Mouse (Mus musculus) liver, embryonic 12.5 days (tissue): ENCODE measurements around the gene Adam19. TPM values are rescaled to one million over a fixed set of nuclear protein-coding genes. Genes with fewer than 3 reads are reported as not detected.

Source experiments
- ATAC-seq: fragments of 200-750 bp; cut with Nextera tagmentation; 2 replicates; pipeline ENCODE4 v1.8.0; 2017; ENCODE audit warnings: moderate number of reproducible peaks, mild to moderate bottlenecking, moderate library complexity
- H3K27ac ChIP-seq: fragments of 300-500 bp; sonication (generic); 2 replicates; pipeline ENCODE4 v1.5.1; 2016; ENCODE audit warnings: mild to moderate bottlenecking
- H3K27me3 ChIP-seq: fragments of 300-500 bp; sonication (generic); replicated peaks from 2 replicates; pipeline ENCODE4 v1.6.1; 2016; ENCODE audit warnings: mild to moderate bottlenecking, moderate library complexity
- H3K36me3 ChIP-seq: fragments of 300-500 bp; sonication (generic); 2 replicates; pipeline ENCODE4 v1.6.1; 2016; ENCODE audit warnings: mild to moderate bottlenecking, moderate library complexity
- H3K4me1 ChIP-seq: fragments of 300-500 bp; sonication (generic); 2 replicates; pipeline ENCODE4 v1.6.1; 2016
- H3K4me2 ChIP-seq: fragments of 300-500 bp; sonication (generic); 2 replicates; pipeline ENCODE4 v1.6.1; 2016; ENCODE audit warnings: mild to moderate bottlenecking, moderate library complexity
- H3K4me3 ChIP-seq: fragments of 300-500 bp; sonication (generic); 2 replicates; pipeline ENCODE4 v1.5.1; 2016; ENCODE audit warnings: mild to moderate bottlenecking, moderate library complexity
- H3K9ac ChIP-seq: fragments of 300-500 bp; sonication (generic); 2 replicates; pipeline ENCODE4 v1.6.1; 2016; ENCODE audit warnings: mild to moderate bottlenecking, moderate library complexity
- H3K9me3 ChIP-seq: fragments of 300-500 bp; sonication (generic); replicated peaks from 2 replicates; pipeline ENCODE4 v1.6.1; 2016; ENCODE audit warnings: mild to moderate bottlenecking, moderate library complexity
- WGBS: fragments of 180-500 bp; shearing (Covaris S2); methylation state at CpG from one replicate; pipeline ENCODE4 v1.1.7; 2016; ENCODE audit not compliant: insufficient replicate concordance; 5-methylcytosine and 5-hydroxymethylcytosine counted together
- polyA plus RNA-seq: library from polyadenylated mRNA; unstranded; fragments of >200 nt; fragmentation: Nextera tagmentation; extraction: Ambion mirVana; gene quantifications from 2 replicates; pipeline ENCODE4 v1.2.1, GENCODE M21; 2016

Adam19 gene
- polyA plus RNA-seq, 1 experiment from 2014 or later, result 3.6 TPM

GRCm38 (mm10) chr11:46126827-46127410 lies 71.1 kb downstream of the Adam19 start:
- no peaks in the 10 kb centered on the region for H3K27me3 ChIP-seq
- no peaks in the 10 kb centered on the region for H3K9me3 ChIP-seq
- H3K4me2 ChIP-seq, result no peak overlapping the region
- H3K4me3 ChIP-seq, result no peak overlapping the region
- peaks cover 39% of the 10 kb centered on the region for H3K4me1 ChIP-seq
- 75% methylated on average over 11 of the region's 11 CpGs for WGBS
- no peak overlapping the region for H3K9ac ChIP-seq
- H3K27ac ChIP-seq, result no peak overlapping the region
- H3K36me3 ChIP-seq, result no peaks in the 10 kb centered on the region
- ATAC-seq, result no peak

- Histone ChIP-seq H3K4me1 (peaks cover 45% of the 10 kb centered on the region), H3K4me3 (no peak overlapping the region), H3K9me3 (no peaks in the 10 kb centered on the region), H3K9ac (no peak overlapping the region), H3K27me3 (no peaks in the 10 kb centered on the region), H3K4me2 (no peak overlapping the region), H3K27ac (no peak overlapping the region), H3K36me3 (no peaks in the 10 kb centered on the region)
- no peak for ATAC-seq
- WGBS, result 55% methylated on average over 15 of the region's 15 CpGs
Measured at GRCm38 (mm10) chr11:46127621-46128547, 72.1 kb downstream of the Adam19 start.

GRCm38 (mm10) chr11:46128548-46128945 lies 72.8 kb downstream of the Adam19 start:
- H3K9me3 ChIP-seq, result no peaks in the 10 kb centered on the region
- no peak overlapping the region for H3K9ac ChIP-seq
- no peak overlapping the region for H3K4me2 ChIP-seq
- no peaks in the 10 kb centered on the region for H3K27me3 ChIP-seq
- H3K4me1 ChIP-seq, result peaks cover 45% of the 10 kb centered on the region
- peak; percentile 48; the same call in 1 of the 2 replicates for ATAC-seq
- no peak overlapping the region for H3K4me3 ChIP-seq
- 54% methylated on average over 9 of the region's 9 CpGs for WGBS
- no peaks in the 10 kb centered on the region for H3K36me3 ChIP-seq
- H3K27ac ChIP-seq, result no peak overlapping the region

DNA sequence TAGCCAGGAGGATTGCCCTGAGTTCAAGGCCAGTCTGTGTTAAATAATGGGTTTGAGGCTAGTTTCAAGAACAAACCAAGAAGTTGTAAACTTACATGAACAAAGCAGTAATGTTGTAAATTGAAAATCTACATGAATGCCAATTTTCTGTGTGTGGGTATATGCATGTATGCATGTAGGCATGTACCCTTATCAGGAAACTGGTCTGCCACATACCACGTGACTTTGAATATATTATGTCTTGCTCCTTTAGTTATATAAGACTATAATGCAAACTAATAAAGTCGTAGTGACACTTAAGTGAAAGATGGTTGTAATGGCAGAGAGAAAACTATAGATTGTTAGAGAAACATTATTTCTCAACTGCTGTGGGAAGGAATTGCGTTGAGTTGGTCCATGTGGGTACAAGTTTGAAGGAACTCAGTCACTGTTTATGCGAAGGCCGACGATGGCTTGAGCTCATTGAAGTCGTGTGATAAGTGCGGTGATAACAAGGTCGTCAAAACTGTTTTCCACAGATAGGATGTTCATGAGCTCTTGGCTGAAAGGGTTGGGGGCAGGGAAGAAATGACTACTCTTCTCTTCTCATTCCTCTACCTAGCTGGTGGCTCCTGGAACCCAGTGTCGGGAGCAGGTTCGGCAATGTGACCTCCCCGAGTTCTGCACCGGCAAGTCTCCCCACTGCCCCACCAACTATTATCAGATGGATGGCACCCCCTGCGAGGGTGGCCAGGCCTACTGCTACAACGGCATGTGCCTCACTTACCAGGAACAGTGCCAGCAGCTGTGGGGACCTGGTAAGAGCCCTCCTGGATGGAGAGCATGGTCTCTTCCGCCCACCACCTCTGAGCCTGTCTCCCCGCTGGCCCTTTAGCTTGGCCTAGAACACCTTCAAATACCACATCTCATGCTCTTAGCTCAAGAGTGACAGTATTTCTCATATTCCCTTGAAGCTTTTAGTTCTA lies 75.5 kb downstream of the Adam19 start:
- 53% methylated on average over 17 of the region's 17 CpGs for WGBS
- Histone ChIP-seq H3K9me3 (no peaks in the 10 kb centered on the region), H3K27ac (peak overlapping the region; percentile 72), H3K4me1 (peaks cover 45% of the 10 kb centered on the region), H3K4me2 (peak overlapping the region; percentile 27), H3K4me3 (no peak overlapping the region), H3K36me3 (no peaks in the 10 kb centered on the region), H3K27me3 (no peaks in the 10 kb centered on the region), H3K9ac (0 out of 2 replicates have a peak overlapping the region, but pooled peaks have one; percentile 17)
- ATAC-seq, result peak; percentile 84

- H3K36me3 ChIP-seq, result peaks cover 5% of the 10 kb centered on the region; the same call in 1 of the 2 replicates
Measured at GRCm38 (mm10) chr11:46134899-46135298, 79.1 kb downstream of the Adam19 start.

GRCm38 (mm10) chr11:46143342-46143741 lies 87.5 kb downstream of the Adam19 start:
- Histone ChIP-seq H3K9ac (no peak overlapping the region), H3K4me1 (no peaks in the 10 kb centered on the region), H3K4me3 (no peak overlapping the region), H3K9me3 (no peaks in the 10 kb centered on the region), H3K36me3 (no peaks in the 10 kb centered on the region), H3K27me3 (no peaks in the 10 kb centered on the region), H3K27ac (no peak overlapping the region), H3K4me2 (no peak overlapping the region)
- ATAC-seq, result no peak
- WGBS, result 73% methylated on average over 6 of the region's 6 CpGs

More at GRCm38 (mm10) chr11:46134899-46135298, 79.1 kb downstream of the Adam19 start:
- Histone ChIP-seq H3K27ac (no peak overlapping the region), H3K9me3 (no peaks in the 10 kb centered on the region), H3K27me3 (0 out of 2 replicates have a peak, but pooled peaks cover 6% of the 10 kb centered on the region), H3K4me2 (no peak overlapping the region), H3K4me1 (peaks cover 23% of the 10 kb centered on the region), H3K4me3 (no peak overlapping the region), H3K9ac (no peak overlapping the region)
- no peak for ATAC-seq
- WGBS, result 78% methylated on average over 2 of the region's 2 CpGs

DNA sequence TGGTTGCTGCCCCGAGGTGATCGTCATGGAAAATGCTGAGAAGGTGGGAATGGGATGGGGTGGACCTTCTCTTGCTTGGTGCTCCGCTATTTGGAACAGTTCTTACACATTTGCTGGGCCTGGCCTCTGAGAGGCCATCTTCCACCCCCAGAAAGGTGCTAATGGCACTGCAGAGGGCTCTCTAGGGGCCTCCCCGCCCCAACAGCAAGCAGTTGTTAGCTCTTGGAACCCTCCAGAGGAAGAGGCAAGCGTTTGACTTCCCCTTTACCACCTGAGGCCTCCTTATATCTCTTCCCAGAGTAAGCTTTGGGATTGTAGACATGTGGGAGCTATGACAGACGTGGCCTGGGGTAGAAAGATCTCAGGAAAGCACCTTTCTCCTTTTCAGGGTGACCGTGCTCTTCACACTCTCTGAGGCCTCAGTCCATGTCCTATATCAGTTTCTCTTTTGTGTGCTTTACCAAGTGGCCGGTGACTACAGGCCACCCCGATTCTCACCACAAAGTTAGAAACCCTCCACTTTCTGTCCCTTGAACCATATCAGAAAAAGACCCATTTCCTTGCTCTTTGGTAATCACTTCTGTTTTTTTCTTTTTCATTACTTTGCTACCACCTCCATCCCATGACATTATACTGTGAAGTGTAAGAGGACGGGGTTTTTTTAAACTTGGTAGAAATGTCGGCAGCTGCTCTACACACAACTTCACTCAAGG lies 89.5 kb downstream of the Adam19 start:
- Histone ChIP-seq H3K36me3 (no peaks in the 10 kb centered on the region), H3K4me3 (no peak overlapping the region), H3K27ac (no peak overlapping the region), H3K4me2 (no peak overlapping the region), H3K9me3 (no peaks in the 10 kb centered on the region), H3K9ac (no peak overlapping the region), H3K27me3 (no peaks in the 10 kb centered on the region), H3K4me1 (no peaks in the 10 kb centered on the region)
- no peak for ATAC-seq
- WGBS, result 67% methylated on average over 11 of the region's 11 CpGs

DNA sequence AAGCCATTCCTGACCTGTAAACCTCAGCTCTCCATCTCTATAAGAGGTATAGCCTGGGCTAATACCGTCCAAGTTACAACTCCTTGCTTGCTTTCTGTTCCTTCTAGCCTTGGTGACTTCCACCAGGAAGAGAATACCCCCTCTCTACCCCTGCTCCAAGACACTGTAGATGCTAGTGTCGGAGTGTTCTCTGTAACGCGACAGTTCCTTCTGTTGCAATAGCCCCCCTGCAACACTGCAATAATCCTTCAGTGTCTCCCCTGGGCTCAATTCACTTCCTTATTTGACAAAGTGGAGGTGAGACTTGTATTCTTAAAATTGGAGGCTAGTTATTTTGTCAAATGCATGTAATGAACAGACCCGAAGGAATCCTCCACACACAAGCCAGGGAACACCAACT lies 90.8 kb downstream of the Adam19 start:
- Histone ChIP-seq H3K4me1 (no peaks in the 10 kb centered on the region), H3K9ac (no peak overlapping the region), H3K4me2 (no peak overlapping the region), H3K9me3 (no peaks in the 10 kb centered on the region), H3K27ac (no peak overlapping the region), H3K27me3 (no peaks in the 10 kb centered on the region), H3K36me3 (no peaks in the 10 kb centered on the region), H3K4me3 (no peak overlapping the region)
- no peak for ATAC-seq
- 74% methylated on average over 5 of the region's 5 CpGs for WGBS

DNA sequence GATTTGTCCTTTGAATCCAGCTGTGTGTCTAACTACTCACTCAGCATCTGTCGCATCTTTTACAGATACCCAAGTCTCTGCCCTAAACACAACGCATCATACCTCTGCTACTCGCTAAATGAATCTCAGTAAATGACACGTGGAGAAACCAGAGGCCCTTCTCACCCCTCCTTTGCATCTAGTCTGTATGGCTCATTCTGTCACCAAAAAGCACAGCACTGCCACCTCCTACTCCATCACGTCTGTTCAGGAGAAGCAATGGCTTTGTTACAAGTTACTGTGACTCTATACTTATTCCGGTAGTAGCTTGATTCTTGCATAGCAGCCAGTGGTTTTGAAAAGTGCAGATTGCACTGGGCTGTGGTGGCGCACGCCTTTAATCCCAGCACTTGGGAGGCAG lies 101.2 kb downstream of the Adam19 start:
- no peak overlapping the region for H3K9ac ChIP-seq
- H3K36me3 ChIP-seq, result no peaks in the 10 kb centered on the region
- no peak overlapping the region for H3K27ac ChIP-seq
- 70% methylated on average over 8 of the region's 8 CpGs for WGBS
- no peaks in the 10 kb centered on the region for H3K4me1 ChIP-seq
- H3K27me3 ChIP-seq, result no peaks in the 10 kb centered on the region
- H3K4me3 ChIP-seq, result no peak overlapping the region
- H3K4me2 ChIP-seq, result no peak overlapping the region
- ATAC-seq, result no peak
- no peaks in the 10 kb centered on the region for H3K9me3 ChIP-seq

GRCm38 (mm10) chr11:46157462-46157861 lies 101.7 kb downstream of the Adam19 start:
- no peak overlapping the region for H3K4me2 ChIP-seq
- H3K9me3 ChIP-seq, result no peaks in the 10 kb centered on the region
- H3K27ac ChIP-seq, result no peak overlapping the region
- ATAC-seq, result no peak
- no peaks in the 10 kb centered on the region for H3K4me1 ChIP-seq
- no peak overlapping the region for H3K4me3 ChIP-seq
- no peaks in the 10 kb centered on the region for H3K27me3 ChIP-seq
- no peak overlapping the region for H3K9ac ChIP-seq
- H3K36me3 ChIP-seq, result no peaks in the 10 kb centered on the region

GRCm38 (mm10) chr11:46165866-46166585 lies 110.2 kb downstream of the Adam19 start, which contains the start of gene Nipal4:
Nipal4 (minus strand) TSS chr11:46166508.
- Histone ChIP-seq H3K4me1 (no peaks in the 10 kb centered on the region), H3K9me3 (no peaks in the 10 kb centered on the region), H3K36me3 (no peaks in the 10 kb centered on the region), H3K4me3 (peak within 1 kb of the TSS; percentile 42), H3K9ac (0 out of 2 replicates have a peak within 1 kb of the TSS, but pooled peaks have one; percentile 6), H3K27me3 (peaks cover 60% of the 10 kb centered on the region), H3K27ac (no peak within 1 kb of the TSS), H3K4me2 (peak within 1 kb of the TSS; percentile 61)
- no peak for ATAC-seq
- 3% methylated on average over 40 of the region's 40 CpGs for WGBS
